Mouse (Mus musculus): ENCODE data around the gene Casp6.
A peak's percentile ranks its signal among the peaks of the same experiment; 100 is the strongest.

Casp6 gene

GRCm38 (mm10) chr3:129901271-129901809 lies at the start of gene Casp6:
Gene Casp6 (plus strand): TSS chr3:129901425.
- DNase-seq (ENCODE audit: low spot score in 2 of 2), result peak; percentile 19 to 36

GRCm38 (mm10) chr3:129862592-129862991 lies 38.6 kb upstream of the Casp6 start:
- DNase-seq (ENCODE audit: low spot score in 2 of 2), result no peak

- peak in 1 of 2 experiments; percentile 9 for DNase-seq (ENCODE audit: low spot score in 2 of 2)
Measured at GRCm38 (mm10) chr3:129863698-129864097, 37.5 kb upstream of the Casp6 start.

GRCm38 (mm10) chr3:129877327-129877726 lies 23.9 kb upstream of the Casp6 start:
- no peak for DNase-seq (ENCODE audit: low spot score in 2 of 2)

GRCm38 (mm10) chr3:129878405-129879021 lies 22.7 kb upstream of the Casp6 start, which contains the start of gene Pla2g12a:
Gene Pla2g12a (plus strand): TSS chr3:129878606.
- DNase-seq (ENCODE audit: low spot score in 2 of 2), result peak; percentile 69 to 90

- no peak for DNase-seq (ENCODE audit: low spot score in 2 of 2)
Measured at GRCm38 (mm10) chr3:129879131-129879757, 22.0 kb upstream of the Casp6 start.

- DNase-seq (ENCODE audit: low spot score in 2 of 2), result no peak
Measured at GRCm38 (mm10) chr3:129879913-129880312, 21.3 kb upstream of the Casp6 start.

- no peak for DNase-seq (ENCODE audit: low spot score in 2 of 2)
Measured at GRCm38 (mm10) chr3:129880925-129881593, 20.2 kb upstream of the Casp6 start.

- DNase-seq (ENCODE audit: low spot score in 2 of 2), result no peak
Measured at GRCm38 (mm10) chr3:129885577-129885976, 15.6 kb upstream of the Casp6 start.

GRCm38 (mm10) chr3:129886430-129886829 lies 14.8 kb upstream of the Casp6 start:
- no peak for DNase-seq (ENCODE audit: low spot score in 2 of 2)

GRCm38 (mm10) chr3:129887779-129888517 lies 13.3 kb upstream of the Casp6 start:
- DNase-seq (ENCODE audit: low spot score in 2 of 2), result no peak

- no peak for DNase-seq (ENCODE audit: low spot score in 2 of 2)
Measured at GRCm38 (mm10) chr3:129892003-129892402, 9.2 kb upstream of the Casp6 start.

GRCm38 (mm10) chr3:129893143-129893542 lies 8.1 kb upstream of the Casp6 start:
- DNase-seq (ENCODE audit: low spot score in 2 of 2), result no peak

GRCm38 (mm10) chr3:129896591-129896990 lies 4.6 kb upstream of the Casp6 start:
- DNase-seq (ENCODE audit: low spot score in 2 of 2), result no peak

GRCm38 (mm10) chr3:129898886-129899285 lies 2.3 kb upstream of the Casp6 start:
- no peak for DNase-seq (ENCODE audit: low spot score in 2 of 2)

- DNase-seq (ENCODE audit: low spot score in 2 of 2), result no peak
Measured at GRCm38 (mm10) chr3:129903369-129903768, 2.1 kb downstream of the Casp6 start.

GRCm38 (mm10) chr3:129903866-129904265 lies 2.6 kb downstream of the Casp6 start:
- DNase-seq (ENCODE audit: low spot score in 2 of 2), result no peak

GRCm38 (mm10) chr3:129904381-129905132 lies 3.3 kb downstream of the Casp6 start:
- no peak for DNase-seq (ENCODE audit: low spot score in 2 of 2)

- DNase-seq (ENCODE audit: low spot score in 2 of 2), result no peak
Measured at GRCm38 (mm10) chr3:129912025-129912424, 10.8 kb downstream of the Casp6 start.

GRCm38 (mm10) chr3:129913241-129913640 lies 12.0 kb downstream of the Casp6 start:
- DNase-seq (ENCODE audit: low spot score in 2 of 2), result no peak

- no peak for DNase-seq (ENCODE audit: low spot score in 2 of 2)
Measured at GRCm38 (mm10) chr3:129917424-129917823, 16.2 kb downstream of the Casp6 start.

All from frontal cortex, postnatal 25 days (tissue).